Mouse (Mus musculus): Measurements from ENCODE around the gene Sptlc2. TPM values are rescaled to one million over a fixed set of nuclear protein-coding genes. Genes with fewer than 3 reads are reported as not detected.

Gene Sptlc2
- polyA plus RNA-seq, 1 experiment from 2014 or later, result 73.2 TPM

DNA sequence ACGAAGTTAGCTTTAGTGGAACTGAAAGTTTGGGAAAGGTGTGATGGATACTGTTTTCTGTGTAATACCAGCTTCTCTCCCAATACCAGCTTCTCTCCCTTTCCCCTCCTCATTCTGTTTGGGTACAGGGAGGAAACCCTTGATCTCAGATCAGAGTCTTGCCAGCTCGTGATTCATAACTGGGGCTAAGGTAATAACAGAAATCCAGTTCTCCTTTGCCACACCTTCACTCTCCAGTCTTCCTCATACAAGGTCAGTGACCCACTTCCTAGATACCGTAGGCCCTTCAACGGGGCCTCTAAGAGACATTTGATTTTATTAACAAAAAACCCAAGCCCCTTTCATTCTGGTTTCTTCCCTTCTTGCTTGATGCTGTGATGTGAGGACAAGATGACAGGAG, 17.0 kb upstream of the Sptlc2 start:
- 81% methylated on average over 4 of the region's 4 CpGs for WGBS (ENCODE audit: insufficient replicate concordance)

GRCm38 (mm10) chr12:87401883-87402282, 13.7 kb upstream of the Sptlc2 start:
- no peak overlapping the region for H3K4me3 ChIP-seq (ENCODE audit: low read depth, low read length)

More for the DNA sequence above, 17.0 kb upstream of the Sptlc2 start:
- H3K36me3 ChIP-seq (ENCODE audit: control insufficient read depth, insufficient read depth, low read length), result no peaks in the 10 kb centered on the region
- no peak overlapping the region for H3K4me2 ChIP-seq
- no peaks in the 10 kb centered on the region for H3K9me3 ChIP-seq (replicated peaks; ENCODE audit: control insufficient read depth, low read length)
- H3K27me3 ChIP-seq (ENCODE audit: control insufficient read depth, insufficient read depth, low read length), result no peaks in the 10 kb centered on the region
- H3K27ac ChIP-seq (ENCODE audit: low read depth, low read length), result no peak overlapping the region
- H3K4me3 ChIP-seq (ENCODE audit: low read depth, low read length), result no peak overlapping the region
- ATAC-seq (replicated peaks; ENCODE audit: insufficient number of reproducible peaks, low FRiP score, low TSS enrichment), result no peak
- no peak overlapping the region for H3K9ac ChIP-seq (ENCODE audit: low read depth, low read length)
- peaks cover 3% of the 10 kb centered on the region; the same call in 1 of the 2 replicates for H3K4me1 ChIP-seq (ENCODE audit: control insufficient read depth, insufficient read depth, low read length)

GRCm38 (mm10) chr12:87399119-87399819, 11.1 kb upstream of the Sptlc2 start:
- Histone ChIP-seq H3K4me1 (ENCODE audit: control insufficient read depth, insufficient read depth, low read length) (no peaks in the 10 kb centered on the region), H3K4me2 (no peak overlapping the region), H3K9me3 (replicated peaks; ENCODE audit: control insufficient read depth, low read length) (no peaks in the 10 kb centered on the region), H3K4me3 (ENCODE audit: low read depth, low read length) (no peak overlapping the region), H3K36me3 (ENCODE audit: control insufficient read depth, insufficient read depth, low read length) (no peaks in the 10 kb centered on the region), H3K27me3 (ENCODE audit: control insufficient read depth, insufficient read depth, low read length) (no peaks in the 10 kb centered on the region), H3K9ac (ENCODE audit: low read depth, low read length) (no peak overlapping the region), H3K27ac (ENCODE audit: low read depth, low read length) (no peak overlapping the region)
- no peak for ATAC-seq (replicated peaks; ENCODE audit: insufficient number of reproducible peaks, low FRiP score, low TSS enrichment)
- 77% methylated on average over 10 of the region's 10 CpGs for WGBS (ENCODE audit: insufficient replicate concordance)

More at GRCm38 (mm10) chr12:87401883-87402282, 13.7 kb upstream of the Sptlc2 start:
- Histone ChIP-seq H3K4me2 (no peak overlapping the region), H3K27ac (ENCODE audit: low read depth, low read length) (no peak overlapping the region), H3K4me1 (ENCODE audit: control insufficient read depth, insufficient read depth, low read length) (no peaks in the 10 kb centered on the region), H3K27me3 (ENCODE audit: control insufficient read depth, insufficient read depth, low read length) (no peaks in the 10 kb centered on the region), H3K36me3 (ENCODE audit: control insufficient read depth, insufficient read depth, low read length) (no peaks in the 10 kb centered on the region), H3K9me3 (replicated peaks; ENCODE audit: control insufficient read depth, low read length) (no peaks in the 10 kb centered on the region), H3K9ac (ENCODE audit: low read depth, low read length) (no peak overlapping the region)
- WGBS (ENCODE audit: insufficient replicate concordance), result 49% methylated on average over 6 of the region's 6 CpGs
- ATAC-seq (replicated peaks; ENCODE audit: insufficient number of reproducible peaks, low FRiP score, low TSS enrichment), result no peak

DNA sequence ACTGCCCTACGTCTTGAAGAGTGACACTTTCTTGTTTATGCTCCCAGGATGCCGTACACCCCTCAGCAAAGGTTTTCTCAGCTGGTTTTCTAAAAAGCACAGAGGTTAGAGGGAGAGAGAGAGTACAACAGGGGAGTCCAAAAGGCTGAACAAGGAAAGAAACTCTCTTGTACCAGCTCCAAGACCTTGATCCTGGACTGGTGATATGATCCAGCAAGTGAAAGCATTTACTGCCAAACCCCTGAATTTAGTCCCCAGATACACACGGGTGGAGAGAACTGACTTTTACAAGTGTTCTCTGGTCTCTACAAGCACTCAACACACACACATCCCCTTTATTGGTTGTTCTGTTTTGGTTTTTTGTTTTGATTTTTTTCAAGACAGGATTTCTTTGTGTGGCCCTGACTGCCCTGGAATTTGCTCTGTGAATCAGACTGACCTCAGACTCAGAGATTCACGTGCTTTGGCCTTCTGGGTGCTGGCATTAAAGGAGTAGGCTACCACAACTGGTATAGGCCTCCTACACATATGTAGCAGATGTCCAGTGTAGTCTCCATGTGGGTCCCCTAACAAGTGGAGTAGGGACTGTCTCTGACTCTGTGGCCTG, 9.8 kb upstream of the Sptlc2 start:
- H3K4me2 ChIP-seq, result no peak overlapping the region
- H3K9ac ChIP-seq (ENCODE audit: low read depth, low read length), result no peak overlapping the region
- WGBS (ENCODE audit: insufficient replicate concordance), result 74% methylated on average over 4 of the region's 4 CpGs
- ATAC-seq (replicated peaks; ENCODE audit: insufficient number of reproducible peaks, low FRiP score, low TSS enrichment), result no peak
- no peaks in the 10 kb centered on the region for H3K27me3 ChIP-seq (ENCODE audit: control insufficient read depth, insufficient read depth, low read length)
- no peak overlapping the region for H3K27ac ChIP-seq (ENCODE audit: low read depth, low read length)
- no peaks in the 10 kb centered on the region for H3K36me3 ChIP-seq (ENCODE audit: control insufficient read depth, insufficient read depth, low read length)
- no peaks in the 10 kb centered on the region for H3K4me1 ChIP-seq (ENCODE audit: control insufficient read depth, insufficient read depth, low read length)
- H3K4me3 ChIP-seq (ENCODE audit: low read depth, low read length), result no peak overlapping the region
- no peaks in the 10 kb centered on the region for H3K9me3 ChIP-seq (replicated peaks; ENCODE audit: control insufficient read depth, low read length)

GRCm38 (mm10) chr12:87397126-87397525, 9.0 kb upstream of the Sptlc2 start:
- ATAC-seq (replicated peaks; ENCODE audit: insufficient number of reproducible peaks, low FRiP score, low TSS enrichment), result no peak
- no peaks in the 10 kb centered on the region for H3K4me1 ChIP-seq (ENCODE audit: control insufficient read depth, insufficient read depth, low read length)
- no peak overlapping the region for H3K27ac ChIP-seq (ENCODE audit: low read depth, low read length)
- WGBS (ENCODE audit: insufficient replicate concordance), result 79% methylated on average over 4 of the region's 4 CpGs
- H3K27me3 ChIP-seq (ENCODE audit: control insufficient read depth, insufficient read depth, low read length), result no peaks in the 10 kb centered on the region
- no peak overlapping the region for H3K4me2 ChIP-seq
- H3K9ac ChIP-seq (ENCODE audit: low read depth, low read length), result no peak overlapping the region
- no peaks in the 10 kb centered on the region for H3K36me3 ChIP-seq (ENCODE audit: control insufficient read depth, insufficient read depth, low read length)
- H3K4me3 ChIP-seq (ENCODE audit: low read depth, low read length), result no peak overlapping the region
- H3K9me3 ChIP-seq (replicated peaks; ENCODE audit: control insufficient read depth, low read length), result no peaks in the 10 kb centered on the region

DNA sequence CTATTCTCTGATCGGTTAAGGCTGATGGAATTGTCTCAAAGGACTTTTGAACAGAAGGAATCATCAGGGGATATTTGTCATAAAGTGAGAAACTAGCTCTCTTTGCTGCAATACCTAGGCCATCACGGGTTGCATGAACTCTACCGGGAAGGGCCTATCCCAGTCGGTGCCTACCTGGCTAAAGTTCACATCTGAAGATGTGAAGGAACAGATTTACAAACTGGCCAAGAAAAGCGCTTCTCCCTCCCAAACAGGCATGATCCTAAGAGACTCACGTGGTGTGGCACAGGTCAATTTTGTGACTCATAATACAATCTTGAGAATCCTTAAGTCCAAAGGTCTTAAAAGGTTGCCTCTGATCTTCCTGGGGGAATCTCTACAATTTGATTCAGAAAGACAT, 6.2 kb upstream of the Sptlc2 start:
- H3K4me2 ChIP-seq, result no peak overlapping the region

DNA sequence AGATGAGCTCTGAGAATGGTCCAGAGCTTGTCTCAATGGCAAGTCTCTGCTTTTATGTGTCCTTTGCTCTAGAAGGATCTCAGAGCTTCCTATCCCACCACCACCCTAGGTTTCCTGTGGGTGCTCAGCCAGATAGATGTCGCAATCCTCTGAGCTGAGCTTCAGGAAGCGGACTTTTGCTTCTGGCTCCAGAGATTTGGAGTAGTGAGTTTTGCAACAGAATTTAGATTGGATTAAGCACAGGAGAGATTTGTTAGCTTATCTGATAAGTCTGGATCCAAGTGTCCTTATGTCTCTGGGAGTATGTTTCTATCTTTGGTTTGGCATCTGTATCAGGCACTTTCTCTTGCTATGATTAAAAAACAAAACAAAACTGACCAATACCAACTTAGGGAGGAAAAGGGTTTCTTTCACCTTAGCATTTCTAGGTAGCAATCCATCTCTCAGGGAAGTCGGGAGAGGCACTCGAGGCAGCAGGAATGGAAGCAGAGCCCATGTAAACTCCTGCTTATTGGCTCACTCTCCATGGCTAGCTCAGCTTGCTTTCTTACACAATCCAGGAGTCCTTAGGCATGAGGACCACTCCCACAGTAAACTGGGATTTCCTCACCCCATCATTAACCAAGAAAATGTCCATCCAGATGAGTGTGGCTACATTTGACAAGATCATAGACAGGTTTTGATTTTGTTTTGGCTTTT, 5.4 kb upstream of the Sptlc2 start:
- no peaks in the 10 kb centered on the region for H3K36me3 ChIP-seq (ENCODE audit: control insufficient read depth, insufficient read depth, low read length)
- no peaks in the 10 kb centered on the region for H3K27me3 ChIP-seq (ENCODE audit: control insufficient read depth, insufficient read depth, low read length)
- no peaks in the 10 kb centered on the region for H3K9me3 ChIP-seq (replicated peaks; ENCODE audit: control insufficient read depth, low read length)
- H3K27ac ChIP-seq (ENCODE audit: low read depth, low read length), result no peak overlapping the region
- no peak overlapping the region for H3K4me2 ChIP-seq
- 66% methylated on average over 4 of the region's 4 CpGs for WGBS (ENCODE audit: insufficient replicate concordance)
- H3K9ac ChIP-seq (ENCODE audit: low read depth, low read length), result no peak overlapping the region
- ATAC-seq (replicated peaks; ENCODE audit: insufficient number of reproducible peaks, low FRiP score, low TSS enrichment), result no peak
- H3K4me1 ChIP-seq (ENCODE audit: control insufficient read depth, insufficient read depth, low read length), result no peaks in the 10 kb centered on the region
- H3K4me3 ChIP-seq (ENCODE audit: low read depth, low read length), result no peak overlapping the region

More for the DNA sequence above, 6.2 kb upstream of the Sptlc2 start:
- Histone ChIP-seq H3K36me3 (ENCODE audit: control insufficient read depth, insufficient read depth, low read length) (no peaks in the 10 kb centered on the region), H3K4me1 (ENCODE audit: control insufficient read depth, insufficient read depth, low read length) (no peaks in the 10 kb centered on the region), H3K27ac (ENCODE audit: low read depth, low read length) (no peak overlapping the region), H3K4me3 (ENCODE audit: low read depth, low read length) (no peak overlapping the region), H3K27me3 (ENCODE audit: control insufficient read depth, insufficient read depth, low read length) (no peaks in the 10 kb centered on the region), H3K9ac (ENCODE audit: low read depth, low read length) (no peak overlapping the region), H3K9me3 (replicated peaks; ENCODE audit: control insufficient read depth, low read length) (no peaks in the 10 kb centered on the region)
- ATAC-seq (replicated peaks; ENCODE audit: insufficient number of reproducible peaks, low FRiP score, low TSS enrichment), result no peak
- 83% methylated on average over 6 of the region's 6 CpGs for WGBS (ENCODE audit: insufficient replicate concordance)

- no peak for ATAC-seq (replicated peaks; ENCODE audit: insufficient number of reproducible peaks, low FRiP score, low TSS enrichment)
Observed at GRCm38 (mm10) chr12:87391355-87391754, 3.2 kb upstream of the Sptlc2 start.

More at GRCm38 (mm10) chr12:87391355-87391754, 3.2 kb upstream of the Sptlc2 start:
- Histone ChIP-seq H3K36me3 (ENCODE audit: control insufficient read depth, insufficient read depth, low read length) (no peaks in the 10 kb centered on the region), H3K4me1 (ENCODE audit: control insufficient read depth, insufficient read depth, low read length) (peaks cover 3% of the 10 kb centered on the region; the same call in 1 of the 2 replicates), H3K9ac (ENCODE audit: low read depth, low read length) (no peak overlapping the region), H3K4me3 (ENCODE audit: low read depth, low read length) (no peak overlapping the region), H3K9me3 (replicated peaks; ENCODE audit: control insufficient read depth, low read length) (no peaks in the 10 kb centered on the region), H3K27ac (ENCODE audit: low read depth, low read length) (no peak overlapping the region), H3K4me2 (no peak overlapping the region), H3K27me3 (ENCODE audit: control insufficient read depth, insufficient read depth, low read length) (no peaks in the 10 kb centered on the region)
